Mouse (Mus musculus): ENCODE measurements around the gene Hist1h4d.

- TF ChIP-seq CTCF (IDR thresholded peaks at IDR 0.05; ENCODE audit: low read depth) (no peak), EP300 (IDR thresholded peaks at IDR 0.05; ENCODE audit: low read depth) (no peak)
These were observed 24.5 kb upstream of the Hist1h4d start for GRCm38 (mm10) chr13:23556906-23557305.

Data from liver, embryonic 14.5 days (tissue).